Mouse (Mus musculus): ENCODE results near the gene Gpr107.

Gene Gpr107

GRCm38 (mm10) chr2:31245491-31246141 lies 93.5 kb downstream of the Gpr107 start, which contains the start of gene Ncs1:
TSS of gene Ncs1 (plus strand) at chr2:31245823.
- DNase-seq (ENCODE audit: low read depth, low spot score), result no peak

GRCm38 (mm10) chr2:31246251-31246971 lies 94.3 kb downstream of the Gpr107 start:
- no peak for DNase-seq (ENCODE audit: low read depth, low spot score)

DNA sequence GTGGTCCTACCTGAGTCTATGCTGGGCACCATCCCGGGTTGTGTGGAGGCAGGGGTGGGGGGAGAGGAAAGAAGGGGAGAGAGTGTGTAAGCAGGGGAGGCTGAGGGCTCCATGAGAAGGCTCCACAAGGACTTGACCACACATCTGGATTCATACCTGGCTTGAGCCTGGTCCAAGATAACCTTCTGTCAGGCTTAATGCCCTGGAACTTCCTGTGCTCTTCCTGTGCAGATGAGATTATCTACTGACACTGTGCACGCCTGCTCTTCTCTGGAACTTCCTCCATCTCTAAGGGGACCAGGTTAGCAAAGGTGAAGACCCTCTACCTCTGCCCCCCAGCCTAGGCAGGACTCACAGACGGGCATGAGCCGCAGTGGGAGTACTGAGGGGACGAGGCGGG lies 96.7 kb downstream of the Gpr107 start:
- DNase-seq (ENCODE audit: low read depth, low spot score), result no peak

DNA sequence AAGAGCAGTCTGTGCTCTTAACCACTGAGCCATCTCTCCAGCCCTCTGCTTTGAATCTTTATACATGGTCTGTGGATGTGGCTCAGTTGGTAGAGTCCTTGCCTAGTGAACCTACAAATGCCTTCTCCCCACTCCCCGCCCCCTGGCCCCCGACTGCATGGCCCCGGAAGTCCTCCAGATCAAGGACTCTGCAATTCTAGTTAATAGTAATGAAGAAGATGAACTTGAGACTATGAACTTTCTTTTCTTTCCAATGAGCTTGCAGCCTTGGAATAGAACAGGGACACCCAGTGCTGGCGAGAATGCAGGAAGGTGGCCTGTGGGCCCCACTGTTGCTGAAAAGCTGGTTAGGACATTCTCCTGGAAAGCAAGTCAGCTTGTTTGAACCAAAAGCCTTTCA lies 100.1 kb downstream of the Gpr107 start:
- DNase-seq (ENCODE audit: low read depth, low spot score), result no peak

- DNase-seq (ENCODE audit: low read depth, low spot score), result no peak
These were observed 101.3 kb downstream of the Gpr107 start for GRCm38 (mm10) chr2:31253463-31253862.

DNA sequence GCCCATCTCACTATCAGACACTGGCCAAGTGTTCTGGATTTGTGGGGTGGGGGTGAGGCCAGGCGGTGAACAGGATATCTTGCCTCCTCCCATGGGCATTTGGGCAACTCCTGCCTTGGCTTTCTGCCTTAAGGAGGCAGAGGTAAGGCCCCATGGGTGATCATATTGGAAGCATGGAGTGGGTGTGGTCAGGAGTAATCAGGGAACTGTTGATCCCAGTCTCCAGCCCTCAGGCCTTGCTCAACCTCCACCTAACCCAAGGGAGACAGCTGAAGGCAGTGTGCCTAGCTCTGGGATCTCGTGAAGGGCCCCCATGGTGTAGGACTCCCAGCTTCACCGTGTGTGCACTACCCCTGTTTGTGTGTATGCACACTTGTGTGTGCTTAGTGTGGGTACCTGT lies 102.7 kb downstream of the Gpr107 start:
- DNase-seq (ENCODE audit: low read depth, low spot score), result no peak

GRCm38 (mm10) chr2:31255952-31256938 lies 104.1 kb downstream of the Gpr107 start:
- peak; percentile 85 for DNase-seq (ENCODE audit: low read depth, low spot score)

DNA sequence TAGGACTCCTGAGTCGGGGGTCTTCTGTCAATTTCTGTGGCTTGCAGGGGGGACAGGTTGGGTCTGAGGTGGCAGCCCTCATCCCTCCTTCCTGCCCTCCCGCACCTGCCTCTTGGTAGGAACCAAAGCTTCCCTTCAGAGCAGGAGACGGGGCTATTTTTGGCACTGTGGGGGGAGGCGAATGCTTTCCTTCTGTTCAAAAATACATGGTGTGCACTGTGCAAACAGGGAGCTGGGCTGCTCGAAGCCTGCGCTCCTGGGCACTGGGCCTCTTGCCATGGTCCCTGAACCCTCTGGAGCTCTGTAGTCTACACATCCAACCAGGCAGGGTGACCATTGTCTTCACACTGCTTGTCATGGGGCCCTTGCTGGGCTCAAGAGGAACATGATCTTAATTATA lies 105.0 kb downstream of the Gpr107 start:
- DNase-seq (ENCODE audit: low read depth, low spot score), result peak; percentile 85

- peak; percentile 77 for DNase-seq (ENCODE audit: low read depth, low spot score)
These were observed 106.7 kb downstream of the Gpr107 start for GRCm38 (mm10) chr2:31258609-31259366.

GRCm38 (mm10) chr2:31259367-31259920 lies 107.3 kb downstream of the Gpr107 start:
- DNase-seq (ENCODE audit: low read depth, low spot score), result no peak

GRCm38 (mm10) chr2:31260549-31260948 lies 108.4 kb downstream of the Gpr107 start:
- no peak for DNase-seq (ENCODE audit: low read depth, low spot score)

DNA sequence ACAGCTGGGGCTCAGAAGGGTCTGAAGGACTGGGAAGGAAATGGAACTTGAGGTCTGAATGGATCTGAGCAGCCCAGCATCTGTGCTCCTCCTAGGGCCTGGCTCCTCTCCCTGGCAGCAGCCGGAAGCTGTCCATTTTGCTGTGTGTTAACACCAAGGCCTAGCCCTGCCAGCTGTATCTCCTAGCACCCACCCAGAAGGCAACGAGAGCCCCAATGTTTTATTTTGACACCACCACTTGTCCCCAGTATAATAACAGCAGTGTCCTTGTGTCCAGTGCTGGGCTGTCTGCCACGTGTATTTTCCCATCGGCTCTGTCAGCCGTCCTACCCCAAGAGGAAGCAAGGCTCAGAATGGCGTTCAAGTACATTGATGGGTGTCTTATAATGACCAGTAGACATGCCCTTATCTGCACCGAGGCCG lies 110.9 kb downstream of the Gpr107 start:
- no peak for DNase-seq (ENCODE audit: low read depth, low spot score)

DNA sequence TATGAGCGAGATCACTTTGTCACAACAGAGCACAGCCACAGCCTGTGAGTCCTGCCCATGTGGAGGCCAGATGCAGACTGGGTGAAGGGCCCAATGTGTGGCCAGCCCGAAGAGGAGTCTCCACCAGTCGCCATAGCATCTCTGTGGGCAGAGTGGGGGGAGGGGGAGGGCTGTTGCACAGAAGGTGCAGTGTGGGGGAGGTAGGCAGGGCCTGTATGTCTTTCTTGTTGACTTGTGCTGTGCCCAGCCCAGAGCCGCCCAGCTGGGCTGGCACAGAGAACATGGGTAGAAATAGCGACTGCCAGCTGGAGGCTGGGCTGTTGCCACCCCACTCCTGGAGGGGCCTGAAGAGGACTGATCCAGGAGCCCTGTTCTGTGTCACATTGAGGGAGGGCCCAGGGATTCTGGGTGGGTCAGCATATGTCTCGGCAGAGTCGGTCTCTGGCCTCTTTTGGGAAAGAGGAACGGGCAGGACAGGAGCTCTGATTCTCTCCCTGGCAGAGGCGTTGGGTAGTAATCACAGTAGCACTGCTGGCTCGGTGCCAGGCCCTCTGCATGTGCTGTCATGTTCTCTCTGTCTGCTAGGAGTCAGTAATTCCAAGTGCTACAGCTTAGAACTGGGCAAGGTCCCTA lies 111.7 kb downstream of the Gpr107 start:
- peak; percentile 67 for DNase-seq (ENCODE audit: low read depth, low spot score)

- DNase-seq (ENCODE audit: low read depth, low spot score), result no peak
These were observed 115.3 kb downstream of the Gpr107 start for GRCm38 (mm10) chr2:31267447-31267846.
